Mouse (Mus musculus): ENCODE data around the gene Aff3. TPM values are rescaled to one million over a fixed set of nuclear protein-coding genes. Genes with fewer than 3 reads are reported as not detected.

The Aff3 gene
- total RNA-seq, 1 experiment: 1.7 TPM

- TF ChIP-seq MAFK (IDR thresholded peaks at IDR 0.05; ENCODE audit: insufficient read depth, low read depth, low read length) (no peak), ZC3H11A (IDR thresholded peaks at IDR 0.05; ENCODE audit: borderline replicate concordance, low read depth, low read length) (no peak), ZNF384 (IDR thresholded peaks at IDR 0.05; ENCODE audit: low read depth, low read length) (no peak), CHD2 (IDR thresholded peaks at IDR 0.05; ENCODE audit: low read depth, low read length) (no peak), HCFC1 (IDR thresholded peaks at IDR 0.05; ENCODE audit: borderline replicate concordance, insufficient read depth, low read length) (no peak)
- no peak for DNase-seq (ENCODE audit: low read depth, low spot score)
- Histone ChIP-seq H3K4me1 (ENCODE audit: control insufficient read depth in 2 of 2, insufficient read depth in 2 of 2, low read length in 2 of 2, poor library complexity in 1 of 2) (peaks cover 0 to 2% of the 10 kb centered on the region in 2 experiments; a peak in 1 of 4 replicates), H3K27ac (ENCODE audit: insufficient read depth, low read depth, low read length, poor library complexity, severe bottlenecking) (no peak overlapping the region), H3K9ac (ENCODE audit: insufficient read depth, low read depth, low read length, poor library complexity, severe bottlenecking) (no peak overlapping the region), H3K36me3 (ENCODE audit: control insufficient read depth, insufficient read depth, low read length, poor library complexity, severe bottlenecking) (no peaks in the 10 kb centered on the region), H3K4me3 (ENCODE audit: insufficient read depth in 1 of 2, low read depth in 1 of 2, low read length in 2 of 2, poor library complexity in 1 of 2, severe bottlenecking in 1 of 2) (no peak overlapping the region), H3K9me3 (ENCODE audit: control insufficient read depth, insufficient read depth, low read depth, low read length) (no peaks in the 10 kb centered on the region)
- in situ Hi-C loops (cut with MboI; ENCODE audit: low sequenced_read_pairs in 2 of 2, unreplicated experiment in 2 of 2): no loop called here
Observed at GRCm38 (mm10) chr1:38557615-38558014, 107.1 kb downstream of the Aff3 start.

GRCm38 (mm10) chr1:38554546-38554945, 110.2 kb downstream of the Aff3 start:
- Histone ChIP-seq H3K4me1 (ENCODE audit: control insufficient read depth in 2 of 2, insufficient read depth in 2 of 2, low read length in 2 of 2, poor library complexity in 1 of 2) (no peaks in the 10 kb centered on the region), H3K4me3 (ENCODE audit: insufficient read depth in 1 of 2, low read depth in 1 of 2, low read length in 2 of 2, poor library complexity in 1 of 2, severe bottlenecking in 1 of 2) (no peak overlapping the region), H3K9ac (ENCODE audit: insufficient read depth, low read depth, low read length, poor library complexity, severe bottlenecking) (no peak overlapping the region), H3K27ac (ENCODE audit: insufficient read depth, low read depth, low read length, poor library complexity, severe bottlenecking) (no peak overlapping the region), H3K36me3 (ENCODE audit: control insufficient read depth, insufficient read depth, low read length, poor library complexity, severe bottlenecking) (no peaks in the 10 kb centered on the region), H3K9me3 (ENCODE audit: control insufficient read depth, insufficient read depth, low read depth, low read length) (no peaks in the 10 kb centered on the region)
- in situ Hi-C loops (cut with MboI; ENCODE audit: low sequenced_read_pairs in 2 of 2, unreplicated experiment in 2 of 2): no loop called here
- DNase-seq (ENCODE audit: low read depth, low spot score): no peak
- TF ChIP-seq MAFK (IDR thresholded peaks at IDR 0.05; ENCODE audit: insufficient read depth, low read depth, low read length): no peak
- TF ChIP-seq HCFC1 (IDR thresholded peaks at IDR 0.05; ENCODE audit: borderline replicate concordance, insufficient read depth, low read length): no peak
- no peak for TF ChIP-seq ZNF384 (IDR thresholded peaks at IDR 0.05; ENCODE audit: low read depth, low read length)
- TF ChIP-seq CHD2 (IDR thresholded peaks at IDR 0.05; ENCODE audit: low read depth, low read length): no peak
- no peak for TF ChIP-seq ZC3H11A (IDR thresholded peaks at IDR 0.05; ENCODE audit: borderline replicate concordance, low read depth, low read length)

GRCm38 (mm10) chr1:38553090-38553489, 111.7 kb downstream of the Aff3 start:
- Histone ChIP-seq H3K4me3 (ENCODE audit: insufficient read depth in 1 of 2, low read depth in 1 of 2, low read length in 2 of 2, poor library complexity in 1 of 2, severe bottlenecking in 1 of 2) (no peak overlapping the region), H3K9ac (ENCODE audit: insufficient read depth, low read depth, low read length, poor library complexity, severe bottlenecking) (no peak overlapping the region), H3K27ac (ENCODE audit: insufficient read depth, low read depth, low read length, poor library complexity, severe bottlenecking) (no peak overlapping the region), H3K36me3 (ENCODE audit: control insufficient read depth, insufficient read depth, low read length, poor library complexity, severe bottlenecking) (no peaks in the 10 kb centered on the region), H3K9me3 (ENCODE audit: control insufficient read depth, insufficient read depth, low read depth, low read length) (no peaks in the 10 kb centered on the region), H3K4me1 (ENCODE audit: control insufficient read depth in 2 of 2, insufficient read depth in 2 of 2, low read length in 2 of 2, poor library complexity in 1 of 2) (no peaks in the 10 kb centered on the region)
- TF ChIP-seq CHD2 (IDR thresholded peaks at IDR 0.05; ENCODE audit: low read depth, low read length): no peak
- TF ChIP-seq MAFK (IDR thresholded peaks at IDR 0.05; ENCODE audit: insufficient read depth, low read depth, low read length): no peak
- TF ChIP-seq ZC3H11A (IDR thresholded peaks at IDR 0.05; ENCODE audit: borderline replicate concordance, low read depth, low read length): no peak
- no peak for TF ChIP-seq ZNF384 (IDR thresholded peaks at IDR 0.05; ENCODE audit: low read depth, low read length)
- TF ChIP-seq HCFC1 (IDR thresholded peaks at IDR 0.05; ENCODE audit: borderline replicate concordance, insufficient read depth, low read length): no peak
- DNase-seq (ENCODE audit: low read depth, low spot score): no peak
- in situ Hi-C loops (cut with MboI; ENCODE audit: low sequenced_read_pairs in 2 of 2, unreplicated experiment in 2 of 2): no loop called here

DNA sequence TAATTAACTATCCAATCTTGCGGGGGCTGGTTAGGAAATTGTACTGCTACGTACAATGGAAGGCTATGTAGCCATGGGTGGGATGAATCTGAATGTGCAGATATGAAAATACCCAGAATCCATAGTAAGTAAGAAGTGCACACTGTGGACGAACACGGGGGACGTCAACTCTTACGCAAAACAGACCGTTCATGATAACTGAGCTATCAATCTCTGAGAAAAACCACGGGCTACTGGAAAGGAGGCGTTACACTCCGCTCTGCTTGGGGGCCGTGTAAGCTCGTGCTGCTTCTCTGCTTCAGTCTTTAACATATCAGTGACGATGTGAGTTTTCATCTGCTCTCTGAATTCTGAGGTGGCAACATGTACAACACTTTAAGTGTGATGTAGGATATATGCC, 114.2 kb downstream of the Aff3 start:
- DNase-seq (ENCODE audit: low read depth, low spot score): no peak
- Histone ChIP-seq H3K27ac (ENCODE audit: insufficient read depth, low read depth, low read length, poor library complexity, severe bottlenecking) (no peak overlapping the region), H3K9ac (ENCODE audit: insufficient read depth, low read depth, low read length, poor library complexity, severe bottlenecking) (no peak overlapping the region), H3K9me3 (ENCODE audit: control insufficient read depth, insufficient read depth, low read depth, low read length) (no peaks in the 10 kb centered on the region), H3K4me3 (ENCODE audit: insufficient read depth in 1 of 2, low read depth in 1 of 2, low read length in 2 of 2, poor library complexity in 1 of 2, severe bottlenecking in 1 of 2) (no peak overlapping the region), H3K36me3 (ENCODE audit: control insufficient read depth, insufficient read depth, low read length, poor library complexity, severe bottlenecking) (no peaks in the 10 kb centered on the region), H3K4me1 (ENCODE audit: control insufficient read depth in 2 of 2, insufficient read depth in 2 of 2, low read length in 2 of 2, poor library complexity in 1 of 2) (no peaks in the 10 kb centered on the region)
- TF ChIP-seq HCFC1 (IDR thresholded peaks at IDR 0.05; ENCODE audit: borderline replicate concordance, insufficient read depth, low read length): no peak
- no peak for TF ChIP-seq CHD2 (IDR thresholded peaks at IDR 0.05; ENCODE audit: low read depth, low read length)
- TF ChIP-seq MAFK (IDR thresholded peaks at IDR 0.05; ENCODE audit: insufficient read depth, low read depth, low read length): no peak
- no peak for TF ChIP-seq ZC3H11A (IDR thresholded peaks at IDR 0.05; ENCODE audit: borderline replicate concordance, low read depth, low read length)
- TF ChIP-seq ZNF384 (IDR thresholded peaks at IDR 0.05; ENCODE audit: low read depth, low read length): no peak
- in situ Hi-C loops (cut with MboI; ENCODE audit: low sequenced_read_pairs in 2 of 2, unreplicated experiment in 2 of 2): no loop called here
